Mouse (Mus musculus) layer of hippocampus, postnatal 14 days (tissue): ENCODE measurements at regions not wholly inside any gene's neighbourhood (a gene's known extent, or its start where the extent isn't known, plus 50 kb on each side); places are given as distances from the start of the nearest gene placed in this dataset.

ENCODE experiments used
- DNase-seq, 2 experiments: peaks; one replicate each; pipeline ENCODE4 v3.0.0; 2021 to 2022; ENCODE audit warnings: low spot score in 2 of 2, mixed read lengths in 1 of 2

DNA sequence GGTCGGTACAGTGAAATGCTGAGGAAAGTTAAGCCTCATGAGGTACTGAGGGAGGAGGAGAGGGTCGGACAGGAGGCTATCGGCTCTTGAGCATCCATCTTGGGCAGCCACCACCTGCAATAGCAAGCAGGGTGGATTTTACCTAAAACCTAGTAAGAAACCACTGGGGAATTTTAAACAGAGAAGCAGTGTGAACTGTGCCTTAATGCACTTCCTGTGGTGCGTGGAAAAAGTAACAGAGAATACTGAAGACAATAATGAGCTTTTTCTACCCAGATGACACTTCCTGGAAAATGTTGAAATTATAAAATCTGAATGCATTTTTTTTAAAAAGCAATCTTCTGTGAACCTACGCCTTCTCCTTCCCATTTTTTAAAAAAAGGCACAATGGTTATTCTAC, 67.1 kb upstream of the Sash1 start:
- DNase-seq = no peak

DNA sequence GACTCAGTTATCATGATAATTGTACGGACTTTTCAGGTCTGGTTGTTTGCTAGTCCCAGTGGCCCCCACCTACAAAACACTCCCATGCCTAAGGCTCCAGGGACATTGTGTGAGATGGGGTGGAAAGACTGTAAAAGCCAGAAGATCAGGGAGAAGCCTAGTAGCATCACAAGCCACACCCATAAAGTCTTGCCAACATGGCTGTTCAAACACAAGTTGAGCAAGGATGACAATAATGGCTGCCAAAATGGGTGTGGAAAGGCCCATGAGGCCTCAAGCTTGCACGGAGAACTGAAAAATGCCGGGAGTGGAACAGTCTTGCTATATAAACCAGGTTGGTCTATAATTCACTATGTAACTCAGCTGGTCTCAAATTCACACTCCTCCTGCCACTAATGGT, 66.1 kb upstream of the Sash1 start:
- DNase-seq = no peak

GRCm38 (mm10) chr10:8951236-8951825, 65.5 kb upstream of the Sash1 start:
- no peak for DNase-seq

DNA sequence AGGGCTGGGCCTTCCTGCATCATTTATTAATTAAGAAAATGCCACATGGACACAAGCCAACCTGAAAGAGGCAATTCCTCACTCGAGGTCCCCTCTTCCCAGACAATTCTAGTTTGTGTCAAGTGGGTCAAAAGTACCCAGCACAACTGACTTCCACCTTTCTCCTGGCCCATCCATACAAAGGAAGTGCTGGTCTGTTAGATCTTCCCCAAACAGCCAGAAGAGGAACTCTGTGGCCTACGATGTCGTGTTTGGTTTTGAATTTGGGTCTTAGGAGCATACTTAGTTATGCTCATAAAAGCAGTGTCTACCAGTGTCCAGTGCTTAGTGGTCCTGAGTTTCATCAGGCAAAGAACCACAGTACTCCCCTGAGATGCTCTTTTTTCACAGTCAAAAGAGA, 62.4 kb upstream of the Sash1 start:
- DNase-seq = no peak

- no peak for DNase-seq
These were observed 59.4 kb upstream of the Sash1 start for GRCm38 (mm10) chr10:8945195-8945751.

DNA sequence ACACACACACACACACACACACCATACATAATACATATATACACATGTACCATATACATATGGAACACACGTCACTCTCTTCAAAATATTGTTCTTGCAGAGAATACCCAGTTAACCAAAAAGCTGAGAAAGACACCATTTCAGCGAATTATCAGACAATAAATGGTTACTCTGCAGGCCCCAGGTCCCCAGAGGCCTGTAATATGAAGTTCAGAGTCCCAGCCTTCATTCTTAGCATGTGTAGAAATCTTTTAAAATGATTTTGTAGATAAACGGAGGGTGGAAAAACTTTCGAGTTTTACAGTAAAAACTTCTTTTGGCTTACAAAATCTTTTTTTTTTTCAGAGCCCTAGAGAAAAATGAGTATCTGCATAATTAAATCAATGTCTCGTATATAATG, 58.7 kb upstream of the Sash1 start:
- DNase-seq = no peak

DNA sequence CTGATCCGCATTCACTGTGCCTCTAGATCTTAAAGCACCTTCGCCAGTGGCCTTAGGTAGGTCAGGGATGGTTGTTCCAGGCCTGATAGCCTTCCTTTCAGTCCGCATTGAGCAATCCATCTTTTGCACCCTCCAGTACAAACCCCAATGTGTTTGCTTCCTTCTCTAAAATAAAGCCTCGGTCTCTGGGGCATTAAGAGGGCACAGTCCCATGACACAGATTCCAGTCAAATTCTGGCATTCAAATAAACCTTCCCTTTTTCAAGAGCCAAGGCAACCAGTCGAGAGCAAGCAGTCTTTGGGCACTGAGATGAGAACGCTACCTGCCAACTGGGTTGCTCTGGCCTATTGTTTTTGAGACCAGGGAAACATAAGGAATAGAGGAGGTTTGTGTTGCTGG, 57.8 kb upstream of the Sash1 start:
- peak in 1 of 2 experiments; percentile 59 for DNase-seq

- peak in 1 of 2 experiments; percentile 60 for DNase-seq
These were observed 57.1 kb upstream of the Sash1 start for GRCm38 (mm10) chr10:8942967-8943471.

- no peak for DNase-seq
These were observed 50.5 kb upstream of the Sash1 start for GRCm38 (mm10) chr10:8936369-8936768.
